In the genomic region with DNA sequence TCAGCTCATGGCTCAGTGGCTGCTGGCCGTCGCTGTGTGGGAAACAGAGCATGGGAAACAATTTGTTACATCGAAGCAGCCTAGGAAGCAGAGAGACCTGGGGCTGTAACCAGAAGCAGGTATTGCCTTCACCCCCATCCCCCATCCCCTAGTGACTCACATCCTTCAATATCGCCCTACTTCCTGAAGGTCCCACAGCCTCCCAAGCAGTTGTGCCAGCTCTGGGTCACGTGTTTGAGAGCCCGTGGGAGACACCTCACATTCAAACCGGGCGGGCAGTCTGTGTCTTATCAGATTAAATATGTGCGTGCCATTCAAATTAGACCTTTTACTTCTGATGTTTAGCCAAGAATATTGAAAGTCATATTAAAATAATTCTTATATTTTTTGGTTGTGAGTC, we compare ENCODE assay signal across 10 mouse cellular contexts. TPM values are rescaled to one million over a fixed set of nuclear protein-coding genes. Genes with fewer than 3 reads are reported as not detected.
DNase-seq lines count a peak whose midpoint lies in the region; ATAC-seq lines count a peak whose summit lies in the region.
"Had no signal": no experiment of that assay in that cellular context is flagged by ENCODE, and none has a peak within 500 bp of the region (broad histone marks: within the 10 kb centered on the region; RNA-seq: fewer than 3 reads in every experiment).

No protein-coding gene starts in this region.

- no peak overlapping the region for H3K4me2 ChIP-seq in stomach, embryonic 16.5 days (ENCODE audit: low read depth, low read length)
- no peak overlapping the region for H3K4me2 ChIP-seq in forebrain, embryonic 12.5 days

- peaks cover 45% of the 10 kb centered on the region for H3K4me1 ChIP-seq in megakaryocyte, embryonic 14.5 days
- no peaks in the 10 kb centered on the region for H3K4me1 ChIP-seq in stomach, embryonic 16.5 days (ENCODE audit: control insufficient read depth, insufficient read depth, low read length)
- H3K4me1 ChIP-seq in forebrain, embryonic 12.5 days = no peaks in the 10 kb centered on the region

- no peaks in the 10 kb centered on the region for H3K27me3 ChIP-seq in megakaryocyte, embryonic 14.5 days (replicated peaks)
- no peaks in the 10 kb centered on the region for H3K27me3 ChIP-seq in stomach, embryonic 16.5 days (ENCODE audit: control insufficient read depth, insufficient read depth, low read length)
- no peaks in the 10 kb centered on the region for H3K27me3 ChIP-seq in forebrain, embryonic 12.5 days
- H3K27me3 ChIP-seq: Patski had no signal

- no peak for ATAC-seq in megakaryocyte, adult 5-6 weeks (ENCODE audit: poor library complexity, severe bottlenecking)
- ATAC-seq in stomach, embryonic 16.5 days (ENCODE audit: insufficient read depth, low FRiP score) = peak; percentile 64; the same call in 1 of the 2 replicates
- ATAC-seq in forebrain, embryonic 12.5 days (ENCODE audit: low FRiP score) = no peak
- ATAC-seq in monocyte, adult 5-6 weeks (replicated peaks; ENCODE audit: insufficient number of reproducible peaks, low FRiP score, low TSS enrichment, poor library complexity, severe bottlenecking) = no peak
- ATAC-seq: Patski had no signal

- peak overlapping the region; percentile 82 for H3K4me3 ChIP-seq in megakaryocyte, embryonic 14.5 days (replicated peaks)
- no peak overlapping the region for H3K4me3 ChIP-seq in stomach, embryonic 16.5 days (replicated peaks; ENCODE audit: low read length)
- no peak overlapping the region for H3K4me3 ChIP-seq in forebrain, embryonic 12.5 days (replicated peaks)

- WGBS in stomach, embryonic 16.5 days = 62% methylated on average over 9 of the region's 9 CpGs
- 83% methylated on average over 9 of the region's 9 CpGs for WGBS in forebrain, embryonic 12.5 days

- no peak overlapping the region for H3K9ac ChIP-seq in stomach, embryonic 16.5 days (ENCODE audit: low read length)
- H3K9ac ChIP-seq in forebrain, embryonic 12.5 days = no peak overlapping the region

- no peaks in the 10 kb centered on the region for H3K9me3 ChIP-seq in megakaryocyte, embryonic 14.5 days
- no peaks in the 10 kb centered on the region for H3K9me3 ChIP-seq in stomach, embryonic 16.5 days (replicated peaks; ENCODE audit: control insufficient read depth, low read length)
- no peaks in the 10 kb centered on the region for H3K9me3 ChIP-seq in forebrain, embryonic 12.5 days

- H3K27ac ChIP-seq in stomach, embryonic 16.5 days (ENCODE audit: low read length) = no peak overlapping the region
- no peak overlapping the region for H3K27ac ChIP-seq in forebrain, embryonic 12.5 days

- peak; percentile 64 for DNase-seq in adrenal gland, postnatal 10 days
- DNase-seq in kidney, adult 9 months = peak; percentile 45
- DNase-seq in left cerebral cortex, postnatal 36 days (ENCODE audit: low spot score in 2 of 2) = no peak
- DNase-seq: gastrocnemius, postnatal 10 days had no signal

- intact Hi-C loops in left cerebral cortex, postnatal 36 days (cut with DNase I) = no loop called here

- no peaks in the 10 kb centered on the region for H3K36me3 ChIP-seq in megakaryocyte, embryonic 14.5 days (replicated peaks; ENCODE audit: low read length)
- H3K36me3 ChIP-seq in stomach, embryonic 16.5 days (ENCODE audit: control insufficient read depth, insufficient read depth, low read length) = no peaks in the 10 kb centered on the region
- H3K36me3 ChIP-seq in forebrain, embryonic 12.5 days (replicated peaks) = no peaks in the 10 kb centered on the region

RNA-seq across cellular contexts. Expression of a gene that starts 34.8 kb away (rescaled TPM):
- 5.7 and 12.1 TPM in 2 replicates for polyA plus RNA-seq in megakaryocyte, embryonic 14.5 days (2012; ENCODE audit: insufficient read depth, low replicate concordance)
- 40.0 and 41.8 TPM in 2 replicates for total RNA-seq in megakaryocyte, adult 5-6 weeks (2015)
- total RNA-seq in megakaryocyte, adult 5-6 weeks (2017) = 74.2 and 88.3 TPM in 2 replicates
- 10 to 100 TPM; 18.0 to 21.8 TPM for total RNA-seq in adrenal gland, postnatal 10 days (2021)
- polyA plus RNA-seq in stomach, embryonic 16.5 days (2015; fragmentation: Nextera tagmentation; extraction: Ambion mirVana) = 59.8 and 65.4 TPM in 2 replicates
- 180 and 188 TPM in 2 replicates for polyA plus RNA-seq in forebrain, embryonic 12.5 days (2016; fragmentation: Nextera tagmentation; extraction: Ambion mirVana)
- total RNA-seq in monocyte, adult 5-6 weeks (2017) = 73.4 to 163 TPM (median 146 TPM) in 3 replicates
- 10 to 100 TPM; 12.9 to 15.3 TPM for total RNA-seq in left cerebral cortex, postnatal 36 days (2021)

RNA-seq across cellular contexts. Expression of a gene that starts 34.9 kb away (rescaled TPM):
- 0.03 TPM in 1 of 2 replicates, not detected in the other for polyA plus RNA-seq in megakaryocyte, embryonic 14.5 days (2012; ENCODE audit: insufficient read depth, low replicate concordance)
- total RNA-seq in megakaryocyte, adult 5-6 weeks (2015) = 19.2 and 20.1 TPM in 2 replicates
- 7.5 and 9.6 TPM in 2 replicates for total RNA-seq in megakaryocyte, adult 5-6 weeks (2017)
- 10 to 100 TPM; 12.0 to 17.4 TPM for total RNA-seq in adrenal gland, postnatal 10 days (2021)
- 13.1 and 14.6 TPM in 2 replicates for polyA plus RNA-seq in stomach, embryonic 16.5 days (2015; fragmentation: Nextera tagmentation; extraction: Ambion mirVana)
- 10.2 and 10.9 TPM in 2 replicates for polyA plus RNA-seq in forebrain, embryonic 12.5 days (2016; fragmentation: Nextera tagmentation; extraction: Ambion mirVana)
- total RNA-seq in monocyte, adult 5-6 weeks (2017) = 9.7 to 18.1 TPM (median 9.7 TPM) in 3 replicates
- total RNA-seq in left cerebral cortex, postnatal 36 days (2021) = 1 to 10 TPM; 3.1 to 3.5 TPM

Comparison
In these comparisons a context has a peak if more than half of its experiments do, and no peak if none do; other contexts are left out.
1. DNase-seq: peak in adrenal gland, postnatal 10 days (single experiment) and kidney, adult 9 months (single experiment); none in left cerebral cortex, postnatal 36 days (0 of 2).